Mouse (Mus musculus): ENCODE data around the gene Rpl18a. TPM values are rescaled to one million over a fixed set of nuclear protein-coding genes. Genes with fewer than 3 reads are reported as not detected.

The Rpl18a gene
- polyA plus RNA-seq, 1 experiment from 2014 or later: 2,490 TPM

- Histone ChIP-seq H3K4me3 (ENCODE audit: low read depth, low read length) (no peak overlapping the region), H3K27me3 (ENCODE audit: insufficient read depth, low read length) (peaks cover 13% of the 10 kb centered on the region; the same call in 1 of the 2 replicates), H3K36me3 (replicated peaks; ENCODE audit: insufficient read depth, low read length) (no peaks in the 10 kb centered on the region), H3K9me3 (ENCODE audit: low read length) (no peaks in the 10 kb centered on the region), H3K9ac (replicated peaks) (no peak overlapping the region), H3K27ac (ENCODE audit: low read depth) (no peak overlapping the region), H3K4me2 (ENCODE audit: low read depth, low read length) (no peak overlapping the region), H3K4me1 (ENCODE audit: insufficient read depth) (no peaks in the 10 kb centered on the region)
- 85% methylated on average over 4 of the region's 4 CpGs for WGBS (ENCODE audit: insufficient replicate concordance)
- ATAC-seq: no peak
- no peak for DNase-seq
- no peak for TF ChIP-seq CTCF (IDR thresholded peaks at IDR 0.05; ENCODE audit: low read depth)
- no peak for TF ChIP-seq EP300 (IDR thresholded peaks at IDR 0.05; ENCODE audit: low read depth)
Measured at GRCm38 (mm10) chr8:70850947-70851346, 46.3 kb downstream of the Rpl18a start.

- 70% methylated on average over 7 of the region's 7 CpGs for WGBS (ENCODE audit: insufficient replicate concordance)
- no peak overlapping the region for H3K9ac ChIP-seq (replicated peaks)
- no peak overlapping the region for H3K27ac ChIP-seq (ENCODE audit: low read depth)
- H3K36me3 ChIP-seq (replicated peaks; ENCODE audit: insufficient read depth, low read length): no peaks in the 10 kb centered on the region
- DNase-seq (no peak), ATAC-seq (no peak)
- no peaks in the 10 kb centered on the region for H3K4me1 ChIP-seq (ENCODE audit: insufficient read depth)
- H3K4me3 ChIP-seq (ENCODE audit: low read depth, low read length): no peak overlapping the region
- no peaks in the 10 kb centered on the region for H3K9me3 ChIP-seq (ENCODE audit: low read length)
- no peak overlapping the region for H3K4me2 ChIP-seq (ENCODE audit: low read depth, low read length)
- TF ChIP-seq EP300 (IDR thresholded peaks at IDR 0.05; ENCODE audit: low read depth) (no peak), CTCF (IDR thresholded peaks at IDR 0.05; ENCODE audit: low read depth) (no peak)
- H3K27me3 ChIP-seq (ENCODE audit: insufficient read depth, low read length): peaks cover 13% of the 10 kb centered on the region; the same call in 1 of the 2 replicates
Measured at GRCm38 (mm10) chr8:70850132-70850845, 46.9 kb downstream of the Rpl18a start.

GRCm38 (mm10) chr8:70849333-70849990 is 47.8 kb downstream of the Rpl18a start:
- Histone ChIP-seq H3K4me3 (ENCODE audit: low read depth, low read length) (no peak overlapping the region), H3K36me3 (replicated peaks; ENCODE audit: insufficient read depth, low read length) (no peaks in the 10 kb centered on the region), H3K27ac (ENCODE audit: low read depth) (no peak overlapping the region), H3K9ac (replicated peaks) (no peak overlapping the region), H3K4me1 (ENCODE audit: insufficient read depth) (peaks cover under 1% of the 10 kb centered on the region; the same call in 1 of the 2 replicates), H3K4me2 (ENCODE audit: low read depth, low read length) (no peak overlapping the region), H3K9me3 (ENCODE audit: low read length) (no peaks in the 10 kb centered on the region), H3K27me3 (ENCODE audit: insufficient read depth, low read length) (peaks cover 8% of the 10 kb centered on the region; the same call in 1 of the 2 replicates)
- no peak for DNase-seq
- no peak for ATAC-seq
- TF ChIP-seq CTCF (IDR thresholded peaks at IDR 0.05; ENCODE audit: low read depth) (no peak), EP300 (IDR thresholded peaks at IDR 0.05; ENCODE audit: low read depth) (no peak)
- WGBS (ENCODE audit: insufficient replicate concordance): 66% methylated on average over 3 of the region's 3 CpGs

GRCm38 (mm10) chr8:70846371-70847154 is 50.6 kb downstream of the Rpl18a start:
- WGBS (ENCODE audit: insufficient replicate concordance): 46% methylated on average over 15 of the region's 15 CpGs
- Histone ChIP-seq H3K4me2 (ENCODE audit: low read depth, low read length) (no peak overlapping the region), H3K9ac (replicated peaks) (no peak overlapping the region), H3K36me3 (replicated peaks; ENCODE audit: insufficient read depth, low read length) (no peaks in the 10 kb centered on the region), H3K4me3 (ENCODE audit: low read depth, low read length) (no peak overlapping the region), H3K27ac (ENCODE audit: low read depth) (no peak overlapping the region), H3K4me1 (ENCODE audit: insufficient read depth) (peaks cover 16% of the 10 kb centered on the region; the same call in 1 of the 2 replicates), H3K27me3 (ENCODE audit: insufficient read depth, low read length) (peaks cover 8% of the 10 kb centered on the region; the same call in 1 of the 2 replicates), H3K9me3 (ENCODE audit: low read length) (no peaks in the 10 kb centered on the region)
- ATAC-seq (no peak), DNase-seq (no peak)
- TF ChIP-seq CTCF (IDR thresholded peaks at IDR 0.05; ENCODE audit: low read depth) (peak; percentile 60), EP300 (IDR thresholded peaks at IDR 0.05; ENCODE audit: low read depth) (no peak)

GRCm38 (mm10) chr8:70845108-70845507 is 52.1 kb downstream of the Rpl18a start:
- H3K27me3 ChIP-seq (ENCODE audit: insufficient read depth, low read length): peaks cover 8% of the 10 kb centered on the region; the same call in 1 of the 2 replicates
- no peak for ATAC-seq
- 51% methylated on average over 5 of the region's 5 CpGs for WGBS (ENCODE audit: insufficient replicate concordance)
- no peak overlapping the region for H3K4me2 ChIP-seq (ENCODE audit: low read depth, low read length)
- H3K9ac ChIP-seq (replicated peaks): 0 out of 2 replicates have a peak overlapping the region, but pooled peaks have one; percentile 6
- TF ChIP-seq EP300 (IDR thresholded peaks at IDR 0.05; ENCODE audit: low read depth) (no peak), CTCF (IDR thresholded peaks at IDR 0.05; ENCODE audit: low read depth) (0 out of 2 replicates have a peak, but pooled peaks have one; percentile 5)
- H3K36me3 ChIP-seq (replicated peaks; ENCODE audit: insufficient read depth, low read length): no peaks in the 10 kb centered on the region
- H3K4me3 ChIP-seq (ENCODE audit: low read depth, low read length): no peak overlapping the region
- H3K4me1 ChIP-seq (ENCODE audit: insufficient read depth): peaks cover 25% of the 10 kb centered on the region
- 0 out of 2 replicates have a peak overlapping the region, but pooled peaks have one; percentile 94 for H3K27ac ChIP-seq (ENCODE audit: low read depth)
- no peaks in the 10 kb centered on the region for H3K9me3 ChIP-seq (ENCODE audit: low read length)
- no peak for DNase-seq

MicroRNAs within 50 kb of the gene (microRNA counts, 519-probe panel; counts per million panel counts)
- microRNA mmu-miR-1969: not detected

Small RNA genes within 50 kb of the gene (microRNA-seq; reads per million reads assigned to microRNA genes)
- gene Mir1969 (1.2 reads per million), gene Mir7067 (1.6 reads per million)

Other genes starting within 250 kb of the Rpl18a start
- gene Pgpep1, start 237.0 kb downstream of the Rpl18a start, polyA plus RNA-seq (2015; fragmentation: Nextera tagmentation; extraction: Ambion mirVana): 31.0 and 32.2 TPM in 2 replicates
- 98.5 and 103 TPM in 2 replicates for gene Lsm4, start 224.2 kb downstream of the Rpl18a start, polyA plus RNA-seq (2015; fragmentation: Nextera tagmentation; extraction: Ambion mirVana)
- 19.6 and 38.4 TPM in 2 replicates for gene Jund, start 198.5 kb downstream of the Rpl18a start, polyA plus RNA-seq (2015; fragmentation: Nextera tagmentation; extraction: Ambion mirVana)
- 0.02 TPM in 1 of 2 replicates, not detected in the other for gene Iqcn, start 194.0 kb downstream of the Rpl18a start, polyA plus RNA-seq (2015; fragmentation: Nextera tagmentation; extraction: Ambion mirVana)
- 0.22 and 0.25 TPM in 2 replicates for gene Gm3336, start 178.9 kb downstream of the Rpl18a start, polyA plus RNA-seq (2015; fragmentation: Nextera tagmentation; extraction: Ambion mirVana)
- 1.6 and 1.8 TPM in 2 replicates for gene Pde4c, start 173.7 kb downstream of the Rpl18a start, polyA plus RNA-seq (2015; fragmentation: Nextera tagmentation; extraction: Ambion mirVana)
- gene Rab3a, start 142.7 kb downstream of the Rpl18a start, polyA plus RNA-seq (2015; fragmentation: Nextera tagmentation; extraction: Ambion mirVana): 3.2 and 3.3 TPM in 2 replicates
- 36.3 and 39.9 TPM in 2 replicates for gene Mpv17l2, start 136.5 kb downstream of the Rpl18a start, polyA plus RNA-seq (2015; fragmentation: Nextera tagmentation; extraction: Ambion mirVana)
- gene Pik3r2, start 120.7 kb downstream of the Rpl18a start, polyA plus RNA-seq (2015; fragmentation: Nextera tagmentation; extraction: Ambion mirVana): 8.9 and 9.0 TPM in 2 replicates
- 5.2 and 6.0 TPM in 2 replicates for gene Mast3, start 92.4 kb downstream of the Rpl18a start, polyA plus RNA-seq (2015; fragmentation: Nextera tagmentation; extraction: Ambion mirVana)
- 0.19 and 0.25 TPM in 2 replicates for gene Il12rb1, start 89.0 kb downstream of the Rpl18a start, polyA plus RNA-seq (2015; fragmentation: Nextera tagmentation; extraction: Ambion mirVana)
- 6.1 and 6.2 TPM in 2 replicates for gene Arrdc2, start 57.7 kb downstream of the Rpl18a start, polyA plus RNA-seq (2015; fragmentation: Nextera tagmentation; extraction: Ambion mirVana)
- gene Kcnn1, start 34.2 kb downstream of the Rpl18a start, polyA plus RNA-seq (2015; fragmentation: Nextera tagmentation; extraction: Ambion mirVana): 0.19 and 0.45 TPM in 2 replicates
- 34.3 and 37.9 TPM in 2 replicates for gene Ccdc124, start 23.5 kb downstream of the Rpl18a start, polyA plus RNA-seq (2015; fragmentation: Nextera tagmentation; extraction: Ambion mirVana)
- gene Slc5a5, start 4.7 kb downstream of the Rpl18a start, polyA plus RNA-seq (2015; fragmentation: Nextera tagmentation; extraction: Ambion mirVana): not detected in 2 replicates
- 8.3 and 8.7 TPM in 2 replicates for gene Map1s, start 8.5 kb upstream of the Rpl18a start, polyA plus RNA-seq (2015; fragmentation: Nextera tagmentation; extraction: Ambion mirVana)

All from liver, postnatal 0 days (tissue).